Mouse (Mus musculus) T-helper 17 cell (primary cell): ENCODE data around the gene Spsb4.

ENCODE experiments used
- in situ Hi-C, 2 experiments: fragments of 300-600 bp; cut with MboI, MseI; formaldehyde crosslinking; loops; 1 replicate in 1 of 2; 2 replicates in 1 of 2; pipeline ENCODE4 v1.15.1; 2025; ENCODE audit warnings: high pct_unique_total_duplicates in 2 of 2

The Spsb4 gene

GRCm38 (mm10) chr9:96908737-96909136 is 109.9 kb downstream of the Spsb4 start:
- in situ Hi-C loops = no loop called here

GRCm38 (mm10) chr9:96904360-96905355 is 114.0 kb downstream of the Spsb4 start:
- in situ Hi-C loops = no loop called here

GRCm38 (mm10) chr9:96899717-96900116 is 118.9 kb downstream of the Spsb4 start:
- in situ Hi-C loops = no loop called here

GRCm38 (mm10) chr9:96899004-96899403 is 119.6 kb downstream of the Spsb4 start:
- in situ Hi-C loops = no loop called here

GRCm38 (mm10) chr9:96896690-96897089 is 122.0 kb downstream of the Spsb4 start:
- in situ Hi-C loops = no loop called here

- in situ Hi-C loops = no loop called here
Measured at GRCm38 (mm10) chr9:96893582-96893981, 125.1 kb downstream of the Spsb4 start.
